In the genomic region with DNA sequence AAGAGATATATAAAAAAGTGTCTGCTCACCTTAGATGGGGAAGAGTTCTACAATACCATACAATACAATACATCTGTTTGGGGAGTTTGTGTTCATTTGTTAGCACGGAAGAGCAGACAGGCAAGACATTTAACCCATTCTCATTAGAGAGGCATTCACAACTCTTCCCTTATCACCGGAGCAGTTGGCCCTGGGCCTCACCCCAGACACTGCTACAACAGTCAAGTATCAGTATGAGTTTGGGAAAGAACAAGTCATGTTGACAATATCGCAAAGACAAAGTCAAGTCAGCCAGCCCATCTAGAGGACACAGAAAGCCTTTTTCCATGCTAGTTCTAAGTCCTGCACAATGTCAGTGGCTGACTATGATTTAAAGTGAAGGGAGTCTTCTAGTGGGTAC, we compare ENCODE assay signal across 24 mouse cellular contexts.
"Had no signal": no experiment of that assay in that cellular context is flagged by ENCODE, and none has a peak within 500 bp of the region (broad histone marks: within the 10 kb centered on the region; RNA-seq: fewer than 3 reads in every experiment).

No protein-coding gene starts in this region.

- H3K27me3 ChIP-seq: heart, embryonic 12.5 days had no signal

- DNase-seq: forebrain, postnatal 0 days; gastrocnemius, postnatal 14 days; gastrocnemius, postnatal 36 days; heart, adult 11 months; heart, postnatal 10 days; heart, postnatal 4 days; kidney, adult 18-20 months; kidney, adult 8-10 months; kidney, postnatal 10 days; kidney, postnatal 25 days; kidney, postnatal 4 days had no signal

- H3K36me3 ChIP-seq: heart, embryonic 10.5 days; heart, embryonic 12.5 days; hindbrain, embryonic 10.5 days; hindbrain, embryonic 12.5 days; intestine, embryonic 15.5 days; limb, embryonic 10.5 days; limb, embryonic 12.5 days had no signal

- H3K9me3 ChIP-seq: heart, embryonic 10.5 days; heart, embryonic 12.5 days; hindbrain, embryonic 10.5 days; hindbrain, embryonic 12.5 days; intestine, embryonic 15.5 days; limb, embryonic 10.5 days; limb, embryonic 12.5 days had no signal

- H3K4me2 ChIP-seq: heart, embryonic 12.5 days; hindbrain, embryonic 12.5 days; hindbrain, embryonic 14.5 days; intestine, embryonic 15.5 days; limb, embryonic 12.5 days had no signal

- H3K4me1 ChIP-seq: heart, embryonic 10.5 days; heart, embryonic 12.5 days; hindbrain, embryonic 10.5 days; hindbrain, embryonic 12.5 days; intestine, embryonic 15.5 days; limb, embryonic 10.5 days; limb, embryonic 12.5 days had no signal

- H3K4me3 ChIP-seq: heart, embryonic 10.5 days; heart, embryonic 12.5 days; hindbrain, embryonic 10.5 days; hindbrain, embryonic 12.5 days; intestine, embryonic 15.5 days; layer of hippocampus, adult 2 months; left cerebral cortex, adult 2 months; limb, embryonic 10.5 days; limb, embryonic 12.5 days had no signal

- ATAC-seq: forebrain, postnatal 0 days; hindbrain, embryonic 16.5 days; inflammation-experienced regulatory T-cells, adult 6 months; intestine, embryonic 15.5 days; intestine, postnatal 0 days had no signal

- H3K9ac ChIP-seq: forebrain, postnatal 0 days; heart, embryonic 12.5 days; hindbrain, embryonic 12.5 days; hindbrain, embryonic 14.5 days; intestine, embryonic 15.5 days; limb, embryonic 12.5 days had no signal

- H3K27ac ChIP-seq: heart, embryonic 10.5 days; hindbrain, embryonic 10.5 days; hindbrain, embryonic 12.5 days; hindbrain, embryonic 14.5 days; intestine, embryonic 15.5 days; layer of hippocampus, adult 2 months; left cerebral cortex, adult 2 months; limb, embryonic 10.5 days; limb, embryonic 12.5 days had no signal
